Mouse (Mus musculus) ES-Bruce4 (cell line): ENCODE results near the gene C130050O18Rik.

Source experiments
- CTCF ChIP-seq: IDR thresholded peaks from one replicate; pipeline ENCODE4 v1.8.1; 2011; ENCODE audit warnings: low read depth, low read length
- EP300 ChIP-seq: IDR thresholded peaks from 2 replicates; pipeline ENCODE4 v1.6.1; 2011; ENCODE audit warnings: low read depth, low read length; ENCODE audit not compliant: insufficient read depth
- POLR2A ChIP-seq: IDR thresholded peaks from one replicate; pipeline ENCODE4 v1.8.1; 2011; ENCODE audit warnings: low read length; ENCODE audit not compliant: insufficient read depth

DNA sequence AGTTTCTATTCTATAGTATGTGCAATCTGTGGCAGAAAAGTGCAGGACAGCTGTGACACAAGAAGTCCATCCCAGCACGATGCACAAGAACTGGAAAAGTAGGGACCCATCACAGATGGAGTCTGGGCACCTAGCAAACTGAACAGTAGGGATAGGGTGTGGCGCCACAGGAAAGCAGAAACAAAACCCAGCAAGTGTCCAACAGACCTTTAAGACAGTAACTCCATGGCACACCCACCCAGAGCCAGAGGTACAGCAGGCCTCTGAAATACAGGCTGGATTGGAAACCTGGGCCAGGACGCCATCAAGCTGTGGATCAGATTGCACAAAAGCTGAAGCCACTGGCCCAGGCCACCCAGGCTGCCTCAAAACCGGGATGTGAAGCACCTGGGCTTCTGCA lies 37.9 kb downstream of the C130050O18Rik start:
- TF ChIP-seq CTCF (no peak), POLR2A (no peak), EP300 (no peak)
